Mouse (Mus musculus) neutrophil, adult 5-6 weeks (primary cell): ENCODE measurements around the gene Spag9. TPM values are rescaled to one million over a fixed set of nuclear protein-coding genes. Genes with fewer than 3 reads are reported as not detected.

Experiments used
- ATAC-seq: fragments of 151-379, 151-347 bp; 2 replicates; pipeline ENCODE4 v1.8.0; 2017; ENCODE audit warnings: mild to moderate bottlenecking, moderate TSS enrichment; ENCODE audit not compliant: insufficient number of reproducible peaks, poor library complexity, low FRiP score, severe bottlenecking; ENCODE audit errors: extremely low read depth
- total RNA-seq: library from RNA; stranded (forward); fragments of 200-1000 nt; gene quantifications from 2 replicates; pipeline ENCODE4 v1.2.3, GENCODE M21; 2017

The Spag9 gene
- total RNA-seq, 1 experiment from 2014 or later = 187 TPM

- no peak for ATAC-seq
These were observed 149.1 kb downstream of the Spag9 start for GRCm38 (mm10) chr11:94144771-94145539.

DNA sequence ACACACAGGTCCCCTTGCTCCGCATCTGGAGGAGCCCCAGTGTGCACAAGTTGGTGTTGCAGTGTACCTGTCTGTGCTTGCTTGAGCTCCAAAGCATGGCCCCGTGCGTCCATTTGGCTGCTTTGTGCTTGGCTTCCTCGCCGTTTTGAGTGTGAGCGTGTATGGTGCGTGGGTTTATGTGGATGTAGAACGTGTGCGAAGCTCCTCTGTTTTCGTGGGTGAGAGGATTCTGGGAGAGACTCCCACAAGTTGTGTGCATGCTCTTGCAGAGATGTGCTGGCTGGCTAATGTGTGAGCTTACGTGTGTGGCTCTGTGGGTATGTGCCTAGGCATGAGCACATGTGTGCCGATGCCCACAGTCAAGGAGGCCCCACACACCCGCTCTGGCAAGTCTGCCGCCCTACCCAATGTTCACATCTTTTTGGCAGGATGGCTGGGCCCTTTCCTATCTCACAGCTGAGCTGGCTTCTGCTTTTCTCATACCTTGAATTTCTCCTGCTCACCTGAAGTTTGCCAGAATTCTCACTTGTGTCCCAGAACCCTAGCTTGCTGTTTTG is 150.2 kb downstream of the Spag9 start:
- no peak for ATAC-seq

DNA sequence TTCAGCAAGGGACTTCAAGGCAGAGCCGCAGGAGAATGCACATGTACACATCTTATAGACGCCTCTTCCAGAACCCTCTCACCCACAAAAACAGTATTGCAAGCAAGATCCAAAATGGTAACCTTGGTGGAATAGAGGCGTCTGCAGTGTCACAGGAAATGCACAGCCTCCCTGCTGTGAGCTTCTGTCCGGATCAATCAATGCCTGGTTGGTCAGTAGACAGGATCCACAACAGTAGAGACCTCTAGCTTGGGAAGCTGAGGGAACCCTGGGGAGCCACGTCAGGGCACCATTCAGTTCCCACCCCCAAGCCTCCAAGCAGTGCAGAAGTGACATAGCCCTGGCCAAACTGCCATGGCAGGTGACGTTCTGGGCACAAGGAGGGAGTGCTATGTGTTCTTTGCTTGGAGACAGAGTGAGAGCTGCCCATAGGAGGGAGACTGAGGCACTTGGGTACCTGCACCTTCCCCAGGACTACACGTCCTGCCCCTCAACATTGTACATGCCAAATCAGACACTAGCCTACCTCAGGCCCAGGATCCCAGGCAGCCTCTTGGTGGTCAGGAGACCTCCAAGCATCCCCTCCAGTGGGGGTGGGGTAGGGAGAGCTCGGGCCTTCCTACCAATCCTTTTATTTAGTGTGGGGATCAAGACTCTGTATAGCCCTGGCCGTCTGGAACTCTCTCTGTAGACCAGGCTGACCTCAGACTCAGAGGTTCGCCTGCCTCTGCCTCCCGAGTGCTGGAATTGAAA is 151.0 kb downstream of the Spag9 start:
- ATAC-seq = no peak

DNA sequence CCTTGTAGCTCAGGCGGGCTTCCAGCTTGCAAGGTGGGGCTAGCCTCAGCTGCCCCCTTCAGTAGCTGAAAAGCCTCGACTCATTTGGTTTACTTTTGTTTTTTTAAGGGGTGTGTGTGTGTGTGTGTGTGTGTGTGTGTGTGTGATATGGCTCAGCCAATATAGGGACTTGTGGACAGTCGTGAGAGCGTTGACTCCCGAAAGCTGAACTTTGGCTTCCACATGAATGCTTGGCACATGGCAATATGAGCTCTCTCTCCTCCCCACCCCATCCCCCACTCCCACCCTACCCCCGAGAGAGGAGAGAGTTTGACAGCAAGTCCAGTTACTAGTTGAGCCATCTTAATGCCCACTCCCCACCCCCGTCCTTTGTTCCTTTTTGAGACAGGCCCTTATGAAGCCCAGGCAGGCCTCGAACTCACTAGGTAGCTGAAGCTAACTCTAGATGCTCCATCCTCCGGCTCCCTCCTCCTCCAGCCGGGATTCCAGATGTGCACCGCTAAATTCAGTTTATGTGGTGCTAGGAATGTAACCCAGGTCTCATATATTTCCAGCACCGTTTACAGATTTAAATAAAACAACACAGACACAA is 152.3 kb downstream of the Spag9 start:
- no peak for ATAC-seq

- peak; percentile 11; the same call in 1 of the 2 replicates for ATAC-seq
These were observed 153.1 kb downstream of the Spag9 start for GRCm38 (mm10) chr11:94148931-94149491.

GRCm38 (mm10) chr11:94149509-94150259 is 153.8 kb downstream of the Spag9 start:
- no peak for ATAC-seq

DNA sequence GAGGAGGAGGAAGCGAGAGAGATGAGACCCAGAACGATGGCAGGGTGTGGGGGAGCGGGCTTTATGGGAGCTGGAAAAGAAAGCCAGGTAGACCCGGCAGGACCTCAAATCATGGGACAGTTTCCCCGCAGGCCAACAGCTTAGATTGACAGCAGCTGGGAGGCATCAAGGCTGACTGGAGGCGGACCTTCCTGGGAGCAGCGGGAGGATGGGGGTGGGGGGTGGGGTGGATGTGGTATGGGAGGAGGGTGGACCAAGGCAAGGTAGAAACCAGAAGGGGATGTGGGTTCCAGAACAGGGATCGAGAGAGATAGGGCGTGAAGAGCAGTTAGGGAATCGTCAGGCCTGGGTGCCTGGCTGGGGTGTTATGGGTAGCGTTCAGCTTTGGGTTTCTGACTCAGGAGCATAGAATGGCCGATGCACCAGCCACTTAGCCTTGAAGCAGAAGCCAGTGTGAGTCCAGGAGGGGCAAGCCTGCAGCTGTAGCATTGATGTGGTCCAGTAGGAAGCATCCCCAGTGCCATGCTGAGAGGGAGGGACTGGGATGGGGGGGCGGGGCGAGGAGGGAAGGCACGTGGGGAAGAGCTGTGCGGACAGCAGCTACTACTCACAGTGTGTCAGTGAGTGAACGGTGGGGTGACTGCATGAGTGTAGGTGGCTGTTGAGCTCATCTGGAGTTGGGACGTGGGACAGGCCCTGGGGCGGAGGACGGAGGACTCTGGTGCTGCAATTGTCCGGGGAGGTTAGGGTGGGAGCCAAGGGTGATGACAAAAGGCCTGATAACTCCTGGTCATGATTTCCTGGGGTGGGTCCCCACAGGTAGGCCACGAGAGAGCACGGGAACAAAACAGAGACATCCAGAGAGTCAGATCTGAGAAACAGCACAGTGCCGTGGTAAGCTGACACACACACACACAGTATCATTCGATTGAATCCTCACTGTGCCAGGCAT is 154.9 kb downstream of the Spag9 start:
- no peak for ATAC-seq

- ATAC-seq = no peak
These were observed 158.3 kb downstream of the Spag9 start for GRCm38 (mm10) chr11:94154201-94154600.

GRCm38 (mm10) chr11:94158521-94158920 is 162.6 kb downstream of the Spag9 start:
- ATAC-seq = no peak

GRCm38 (mm10) chr11:94159066-94159880 is 163.4 kb downstream of the Spag9 start:
- no peak for ATAC-seq

- no peak for ATAC-seq
These were observed 164.1 kb downstream of the Spag9 start for GRCm38 (mm10) chr11:94159911-94160415.

DNA sequence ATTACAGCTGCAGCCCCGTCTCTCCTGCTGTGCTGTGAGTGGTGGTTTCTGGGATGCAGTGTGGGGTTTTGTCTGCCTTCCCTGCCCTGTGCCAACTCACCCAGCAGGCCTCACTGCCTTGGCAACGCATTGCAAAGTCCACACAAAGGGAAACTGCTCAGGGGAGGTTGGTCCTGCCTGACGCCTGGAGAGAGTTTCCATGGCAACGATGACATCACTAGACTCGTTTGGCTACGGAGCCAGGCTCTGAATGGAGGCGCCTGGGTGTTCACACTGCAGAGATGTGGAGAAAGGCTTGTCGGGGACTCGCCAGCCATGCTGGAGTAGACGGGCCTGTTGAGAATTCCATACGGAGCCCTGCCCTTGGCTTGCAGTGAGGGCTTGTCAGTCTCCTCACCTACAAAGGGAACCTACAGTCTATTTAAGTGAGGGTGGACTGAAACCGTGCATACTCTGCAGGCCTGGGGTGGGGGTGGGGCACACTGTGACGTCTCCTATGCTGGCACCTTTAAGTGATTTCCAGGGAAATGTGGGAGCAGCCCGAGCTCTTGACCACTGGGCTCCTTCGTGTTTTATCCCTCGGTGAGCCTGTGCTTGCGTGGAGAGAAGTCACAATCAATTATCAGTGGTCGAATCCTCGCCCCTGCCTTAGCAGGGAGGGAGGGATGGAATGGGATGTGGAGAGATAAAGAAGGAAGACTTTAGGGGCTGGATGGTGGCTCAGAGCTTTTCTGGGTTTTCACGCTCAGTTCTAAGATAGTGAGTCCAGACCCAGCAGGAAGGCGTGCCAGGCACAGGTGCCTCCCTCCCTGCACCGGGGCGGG is 164.8 kb downstream of the Spag9 start:
- peak; percentile 45 for ATAC-seq

GRCm38 (mm10) chr11:94161267-94161646 is 165.4 kb downstream of the Spag9 start:
- ATAC-seq = no peak

DNA sequence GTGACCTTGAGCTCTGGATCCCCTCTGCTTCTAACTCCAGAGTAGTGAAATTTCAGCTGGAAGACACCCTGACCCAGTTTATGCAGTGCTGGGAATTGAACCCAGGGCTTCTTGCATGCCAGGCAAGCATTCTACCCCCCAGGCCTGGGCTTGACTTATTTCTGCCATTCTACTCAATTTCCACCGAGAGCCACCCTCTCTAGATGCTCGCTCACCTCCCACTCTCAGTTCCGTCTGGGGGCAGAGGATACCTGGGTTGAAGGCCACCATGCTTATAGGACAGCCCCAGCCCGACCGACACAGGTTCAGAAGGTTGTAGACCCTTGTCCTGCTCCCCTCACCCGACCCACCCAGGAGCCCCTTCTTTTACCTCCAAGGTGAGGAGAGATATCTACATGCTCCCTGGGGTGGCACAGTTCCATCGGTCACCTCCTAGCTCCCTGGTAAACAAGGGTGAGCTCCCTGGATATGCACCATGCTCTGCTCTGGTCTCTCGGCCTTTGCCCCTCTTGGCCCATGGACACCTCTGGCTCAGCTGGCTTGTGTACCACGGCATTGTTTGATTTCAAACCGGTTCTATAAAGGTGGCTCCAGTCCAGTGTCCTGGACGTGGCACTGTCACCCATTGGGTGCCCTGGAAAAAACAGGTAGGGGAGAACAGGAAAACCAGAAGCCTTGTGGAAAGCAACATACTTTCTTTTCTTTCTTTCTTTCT is 166.1 kb downstream of the Spag9 start:
- no peak for ATAC-seq

- no peak for ATAC-seq
These were observed 167.3 kb downstream of the Spag9 start for GRCm38 (mm10) chr11:94163005-94163767.
